Mouse (Mus musculus): ENCODE data around the gene BC035947.

DNA sequence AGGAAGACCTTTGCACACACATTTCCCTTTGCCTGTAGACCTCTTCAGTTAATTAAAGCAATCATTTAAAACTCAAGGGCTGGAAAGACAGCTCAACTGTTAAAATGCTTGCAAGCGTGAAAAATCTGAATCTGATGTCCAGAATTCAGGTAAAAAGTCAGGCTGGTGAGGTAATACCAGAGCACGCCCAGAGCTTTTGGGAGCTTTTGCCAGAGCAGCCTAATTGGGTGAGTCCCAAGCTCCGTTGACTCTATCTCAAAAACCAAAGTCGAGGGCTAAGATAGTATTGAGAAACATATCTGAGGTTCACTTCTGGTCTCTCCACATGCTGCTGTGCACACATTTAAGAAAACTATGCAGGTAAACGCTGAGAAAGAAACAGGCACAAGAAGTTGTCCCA, 1.1 kb downstream of the BC035947 start, which contains the start of gene Mogat1:
- no peak for TF ChIP-seq CTCF (conservative IDR thresholded peaks at IDR 0.05; ENCODE audit: low read length)
- no peak for TF ChIP-seq POU5F1 (IDR thresholded peaks at IDR 0.05; ENCODE audit: borderline replicate concordance, low read length)
- TF ChIP-seq NANOG (IDR thresholded peaks at IDR 0.05; ENCODE audit: borderline replicate concordance, low read length) = no peak

Data from E14TG2a.4 (cell line).